Mouse (Mus musculus) intestine, embryonic 15.5 days (tissue): ENCODE measurements around the gene Mns1. TPM values are rescaled to one million over a fixed set of nuclear protein-coding genes. Genes with fewer than 3 reads are reported as not detected.

Experiments used
- ATAC-seq: fragments of 200-750 bp; cut with Nextera tagmentation; 2 replicates; pipeline ENCODE4 v1.8.0; 2017; ENCODE audit warnings: moderate TSS enrichment, moderate library complexity
- H3K27ac ChIP-seq: fragments of 300-500 bp; sonication (generic); 2 replicates; pipeline ENCODE4 v1.5.1; 2015; ENCODE audit warnings: mild to moderate bottlenecking, inconsistent platforms
- H3K27me3 ChIP-seq: fragments of 300-500 bp; sonication (generic); replicated peaks from 2 replicates; pipeline ENCODE4 v1.6.1; 2015; ENCODE audit warnings: inconsistent platforms
- H3K36me3 ChIP-seq: fragments of 300-500 bp; sonication (generic); 2 replicates; pipeline ENCODE4 v1.6.1; 2015; ENCODE audit warnings: inconsistent platforms
- H3K4me1 ChIP-seq: fragments of 300-500 bp; sonication (generic); replicated peaks from 2 replicates; pipeline ENCODE4 v1.6.1; 2015; ENCODE audit warnings: inconsistent platforms
- H3K4me2 ChIP-seq: fragments of 300-500 bp; sonication (generic); replicated peaks from 2 replicates; pipeline ENCODE4 v1.6.1; 2015; ENCODE audit warnings: mild to moderate bottlenecking, inconsistent platforms
- H3K4me3 ChIP-seq: fragments of 300-500 bp; sonication (generic); replicated peaks from 2 replicates; pipeline ENCODE4 v1.5.1; 2015; ENCODE audit warnings: inconsistent platforms
- H3K9ac ChIP-seq: fragments of 300-500 bp; sonication (generic); 2 replicates; pipeline ENCODE4 v1.6.1; 2015; ENCODE audit warnings: inconsistent platforms
- H3K9me3 ChIP-seq: fragments of 300-500 bp; sonication (generic); 2 replicates; pipeline ENCODE4 v1.6.1; 2016; ENCODE audit warnings: inconsistent platforms
- WGBS: fragments of 180-500 bp; shearing (Covaris S2); methylation state at CpG from one replicate; pipeline ENCODE4 v1.1.7; 2015; 5-methylcytosine and 5-hydroxymethylcytosine counted together
- polyA plus RNA-seq: library from polyadenylated mRNA; unstranded; fragments of >200 nt; fragmentation: Nextera tagmentation; extraction: Ambion mirVana; gene quantifications from 2 replicates; pipeline ENCODE4 v1.2.1, GENCODE M21; 2015

Gene Mns1
- polyA plus RNA-seq, 1 experiment from 2014 or later, result 17.4 TPM

DNA sequence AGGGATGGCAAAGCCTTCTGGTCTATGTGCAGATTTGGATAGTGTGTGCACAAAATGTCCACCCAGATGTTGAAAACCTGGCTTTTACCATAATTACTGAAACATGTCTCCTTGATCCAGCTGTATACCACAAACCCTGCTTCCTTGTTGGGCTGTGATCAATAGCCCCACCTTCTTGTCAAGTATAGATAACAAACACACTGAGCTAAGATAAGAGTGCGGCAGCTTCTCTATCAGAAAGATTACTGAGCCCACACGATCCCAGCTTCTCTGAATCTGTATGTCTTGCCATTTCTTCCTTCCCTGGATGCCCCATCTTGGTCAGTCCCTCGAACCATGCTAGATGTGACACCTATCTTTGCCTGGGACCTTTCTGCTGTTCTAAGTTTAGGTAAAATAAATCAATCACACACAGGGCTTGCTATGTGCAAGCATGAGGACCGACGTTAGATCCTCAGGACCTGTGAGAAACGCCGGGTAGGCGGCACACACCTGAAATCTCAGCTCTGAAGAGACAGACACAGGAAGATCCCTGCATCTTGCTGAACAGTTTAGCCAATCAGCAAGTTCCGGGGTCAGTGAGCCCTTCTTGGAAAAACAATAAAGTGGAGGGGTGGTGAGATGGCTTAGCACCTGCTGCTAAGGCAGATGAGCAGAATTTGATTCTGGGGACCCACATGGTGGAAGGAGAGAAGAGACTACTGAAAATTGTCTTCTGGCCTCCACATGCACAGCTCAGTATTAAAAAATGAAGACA lies 31.8 kb upstream of the Mns1 start:
- Histone ChIP-seq H3K4me2 (no peak overlapping the region), H3K9me3 (no peaks in the 10 kb centered on the region), H3K4me3 (no peak overlapping the region), H3K36me3 (no peaks in the 10 kb centered on the region), H3K9ac (no peak overlapping the region), H3K27ac (no peak overlapping the region), H3K27me3 (no peaks in the 10 kb centered on the region), H3K4me1 (0 out of 2 replicates have a peak, but pooled peaks cover 2% of the 10 kb centered on the region)
- ATAC-seq, result no peak
- 78% methylated on average over 9 of the region's 9 CpGs for WGBS

DNA sequence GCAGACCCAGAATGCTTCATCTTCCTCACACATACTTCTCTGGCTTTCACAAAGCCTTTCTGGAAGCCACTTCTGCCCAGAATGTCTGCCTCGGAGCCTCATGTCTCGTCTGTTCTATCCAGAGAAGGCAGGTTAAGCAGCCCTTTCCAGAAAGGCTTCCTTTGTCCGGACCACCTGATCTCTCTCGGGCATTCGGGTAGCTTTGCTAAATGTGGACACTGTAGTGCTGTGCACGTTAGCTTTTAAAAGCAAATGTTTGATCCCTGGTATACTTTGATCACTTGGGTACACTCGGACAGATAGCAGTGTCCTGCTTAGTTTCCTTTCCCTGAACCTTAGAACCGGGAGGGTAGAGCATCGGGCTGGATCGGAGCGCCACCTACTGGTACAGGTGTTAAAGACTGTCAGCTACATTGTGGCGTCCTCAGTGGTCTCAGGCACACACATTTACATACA lies 29.7 kb upstream of the Mns1 start:
- H3K27ac ChIP-seq, result no peak overlapping the region
- H3K4me3 ChIP-seq, result peak overlapping the region; percentile 31
- no peaks in the 10 kb centered on the region for H3K27me3 ChIP-seq
- no peaks in the 10 kb centered on the region for H3K36me3 ChIP-seq
- 0 out of 2 replicates have a peak, but pooled peaks cover 2% of the 10 kb centered on the region for H3K4me1 ChIP-seq
- no peaks in the 10 kb centered on the region for H3K9me3 ChIP-seq
- H3K4me2 ChIP-seq, result peak overlapping the region; percentile 68
- ATAC-seq, result peak; percentile 83
- H3K9ac ChIP-seq, result 0 out of 2 replicates have a peak overlapping the region, but pooled peaks have one; percentile 26
- WGBS, result 11% methylated on average over 12 of the region's 12 CpGs

DNA sequence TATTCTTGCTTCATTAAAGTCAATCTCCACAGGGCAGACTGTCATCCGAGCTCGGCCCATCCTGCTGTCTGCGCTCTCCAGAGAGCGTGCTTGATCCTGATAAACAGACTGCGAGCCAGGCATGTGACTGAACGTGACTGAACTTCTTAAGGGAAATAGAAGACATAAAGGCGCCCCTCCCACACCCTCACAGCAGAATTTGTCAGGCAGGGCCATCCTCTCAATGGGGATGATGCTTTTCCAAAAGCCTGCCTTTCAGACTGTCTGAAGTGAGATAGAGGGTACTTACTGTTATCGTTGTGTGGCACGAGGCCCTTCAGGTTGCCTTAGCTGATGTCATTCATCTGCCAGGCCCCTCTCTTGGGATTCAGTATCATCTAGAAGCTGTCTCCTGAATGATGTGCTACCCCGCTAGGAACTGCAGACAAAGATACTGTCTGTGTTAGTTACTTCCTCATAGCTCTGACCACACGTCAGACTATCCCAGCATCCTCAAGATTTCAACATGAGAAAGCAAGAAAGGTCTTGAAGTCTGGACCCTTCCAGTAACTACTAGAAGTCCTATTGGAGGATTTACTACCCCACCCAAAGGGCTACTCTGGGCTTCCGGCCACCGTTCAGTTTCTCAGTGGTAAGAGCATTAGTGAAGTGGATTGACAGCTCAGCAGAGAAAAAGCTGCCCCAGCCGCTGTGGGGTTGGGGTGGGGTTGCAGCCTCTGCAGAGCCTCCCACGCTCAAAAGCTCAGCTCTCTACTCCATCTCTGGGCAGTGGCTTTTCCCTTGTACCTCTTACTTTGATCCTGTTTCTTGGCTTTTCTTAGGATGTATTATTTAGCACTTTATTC lies 28.2 kb upstream of the Mns1 start:
- ATAC-seq, result peak; percentile 79
- H3K9me3 ChIP-seq, result no peaks in the 10 kb centered on the region
- 0 out of 2 replicates have a peak, but pooled peaks cover 2% of the 10 kb centered on the region for H3K4me1 ChIP-seq
- no peaks in the 10 kb centered on the region for H3K27me3 ChIP-seq
- no peaks in the 10 kb centered on the region for H3K36me3 ChIP-seq
- no peak overlapping the region for H3K9ac ChIP-seq
- H3K4me3 ChIP-seq, result no peak overlapping the region
- 41% methylated on average over 15 of the region's 15 CpGs for WGBS
- no peak overlapping the region for H3K4me2 ChIP-seq
- H3K27ac ChIP-seq, result no peak overlapping the region

DNA sequence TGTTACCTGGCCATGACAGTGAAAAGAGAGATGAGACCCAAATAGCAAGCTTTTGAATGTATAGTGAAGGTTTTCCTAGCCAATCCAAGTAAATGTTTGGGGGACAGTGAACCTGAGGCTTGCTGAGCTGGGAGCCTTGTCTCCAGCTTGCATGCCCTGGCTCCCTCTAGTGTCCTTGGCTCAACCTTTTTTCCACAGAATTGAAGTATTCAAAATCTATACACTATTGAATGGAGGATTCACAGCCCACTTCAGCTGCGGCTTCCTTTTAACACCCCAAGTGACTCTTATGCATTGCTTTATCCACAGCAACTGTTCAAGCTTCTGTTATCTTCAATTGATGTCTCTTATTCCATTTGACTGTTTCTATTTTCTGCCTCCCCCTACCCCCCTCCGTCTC lies 26.1 kb upstream of the Mns1 start:
- no peaks in the 10 kb centered on the region for H3K36me3 ChIP-seq
- 0 out of 2 replicates have a peak, but pooled peaks cover 2% of the 10 kb centered on the region for H3K4me1 ChIP-seq
- no peaks in the 10 kb centered on the region for H3K9me3 ChIP-seq
- H3K4me3 ChIP-seq, result no peak overlapping the region
- ATAC-seq, result no peak
- no peaks in the 10 kb centered on the region for H3K27me3 ChIP-seq
- no peak overlapping the region for H3K9ac ChIP-seq
- H3K4me2 ChIP-seq, result no peak overlapping the region
- H3K27ac ChIP-seq, result no peak overlapping the region
- 91% methylated on average over 2 of the region's 2 CpGs for WGBS

DNA sequence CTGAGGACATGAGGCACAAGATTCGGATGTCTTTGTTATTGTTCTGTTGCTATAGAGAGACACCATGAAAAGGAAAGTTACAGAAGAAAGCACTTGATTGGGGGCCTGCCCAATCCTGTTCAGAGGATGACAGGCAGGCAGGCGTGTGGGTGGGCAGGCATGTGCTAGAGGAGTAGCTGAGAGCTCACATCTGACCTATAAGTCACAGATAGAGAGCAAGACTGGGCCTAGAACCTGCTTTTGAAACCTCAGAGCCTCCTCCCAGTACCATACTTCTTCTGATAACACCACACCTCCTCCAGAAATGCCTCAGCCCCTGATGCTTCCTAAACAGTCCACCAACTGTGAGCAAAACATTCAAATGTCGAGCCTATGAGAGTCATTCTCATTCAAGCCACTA lies 19.4 kb upstream of the Mns1 start:
- no peak overlapping the region for H3K27ac ChIP-seq
- 0 out of 2 replicates have a peak, but pooled peaks cover 10% of the 10 kb centered on the region for H3K4me1 ChIP-seq
- no peak for ATAC-seq
- H3K9me3 ChIP-seq, result no peaks in the 10 kb centered on the region
- H3K4me3 ChIP-seq, result no peak overlapping the region
- no peaks in the 10 kb centered on the region for H3K27me3 ChIP-seq
- 77% methylated on average over 3 of the region's 3 CpGs for WGBS
- H3K4me2 ChIP-seq, result no peak overlapping the region
- no peak overlapping the region for H3K9ac ChIP-seq
- no peaks in the 10 kb centered on the region for H3K36me3 ChIP-seq

DNA sequence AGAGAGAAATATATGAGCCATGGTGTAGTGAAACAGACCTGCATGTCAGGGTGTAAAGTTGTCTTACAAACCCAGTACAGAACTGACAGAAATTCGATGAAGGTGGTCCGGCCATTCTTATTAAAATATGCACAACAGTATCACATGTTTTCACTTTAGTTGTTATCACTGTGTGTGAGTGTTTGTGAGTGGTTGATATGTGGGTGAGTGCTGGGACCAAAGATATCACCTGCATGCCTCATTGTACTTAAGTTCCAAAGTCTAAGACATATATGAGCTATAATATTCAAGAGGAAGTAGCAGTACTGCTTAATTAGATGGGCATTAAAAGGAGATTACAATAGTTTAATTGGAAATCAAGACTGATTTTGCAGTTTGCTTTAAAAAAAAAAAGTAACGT lies 17.3 kb upstream of the Mns1 start:
- WGBS, result 74% methylated on average over 3 of the region's 3 CpGs
- Histone ChIP-seq H3K27me3 (no peaks in the 10 kb centered on the region), H3K27ac (no peak overlapping the region), H3K4me1 (0 out of 2 replicates have a peak, but pooled peaks cover 10% of the 10 kb centered on the region), H3K4me2 (no peak overlapping the region), H3K9ac (no peak overlapping the region), H3K9me3 (no peaks in the 10 kb centered on the region), H3K4me3 (no peak overlapping the region), H3K36me3 (no peaks in the 10 kb centered on the region)
- ATAC-seq, result no peak

DNA sequence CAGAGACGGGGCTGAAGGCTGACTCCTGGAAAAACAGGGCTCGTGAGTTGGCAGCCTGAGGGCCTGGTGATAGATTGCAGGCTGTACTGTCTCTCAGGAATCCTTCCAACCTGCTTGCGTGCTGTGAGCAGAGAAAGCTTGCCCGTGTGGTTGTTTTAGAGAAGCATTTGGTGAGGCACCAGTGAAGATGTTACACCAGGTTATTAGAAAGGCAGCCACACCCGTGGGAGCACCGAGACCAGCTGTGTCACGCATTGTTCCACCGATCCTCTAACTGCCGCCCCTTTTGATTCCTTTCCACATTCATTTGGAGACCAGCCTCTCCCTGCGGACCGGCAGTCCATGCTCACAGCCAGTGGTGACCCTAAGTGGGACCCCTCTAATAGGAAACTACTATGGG lies 15.5 kb upstream of the Mns1 start:
- Histone ChIP-seq H3K4me3 (no peak overlapping the region), H3K36me3 (no peaks in the 10 kb centered on the region), H3K9me3 (no peaks in the 10 kb centered on the region), H3K27ac (no peak overlapping the region), H3K9ac (no peak overlapping the region), H3K27me3 (no peaks in the 10 kb centered on the region), H3K4me1 (0 out of 2 replicates have a peak, but pooled peaks cover 10% of the 10 kb centered on the region), H3K4me2 (no peak overlapping the region)
- 62% methylated on average over 11 of the region's 11 CpGs for WGBS
- no peak for ATAC-seq

DNA sequence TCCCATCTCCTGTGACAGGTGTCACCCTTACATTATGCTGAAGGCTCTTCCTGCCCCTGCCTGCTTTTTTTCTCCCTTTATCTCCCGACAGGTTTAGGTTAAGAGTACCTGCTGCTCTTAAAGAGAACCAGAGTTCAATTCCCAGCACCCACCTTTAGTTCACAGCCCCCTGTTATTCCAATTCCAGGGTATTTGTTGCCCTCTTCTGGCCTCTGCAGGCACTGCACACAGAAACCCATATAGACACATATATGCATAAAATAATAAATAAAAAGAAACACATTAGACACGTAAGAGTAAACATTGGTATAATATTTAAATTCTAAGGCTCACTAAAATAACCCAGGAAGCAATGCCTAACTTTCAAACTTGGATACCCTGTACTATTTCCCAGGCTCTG lies 15.1 kb upstream of the Mns1 start:
- Histone ChIP-seq H3K9ac (no peak overlapping the region), H3K36me3 (no peaks in the 10 kb centered on the region), H3K4me2 (no peak overlapping the region), H3K4me3 (no peak overlapping the region), H3K27ac (no peak overlapping the region), H3K9me3 (no peaks in the 10 kb centered on the region), H3K27me3 (no peaks in the 10 kb centered on the region), H3K4me1 (0 out of 2 replicates have a peak, but pooled peaks cover 10% of the 10 kb centered on the region)
- no peak for ATAC-seq
- 88% methylated on average over 2 of the region's 2 CpGs for whole genome bisulfite sequencing

DNA sequence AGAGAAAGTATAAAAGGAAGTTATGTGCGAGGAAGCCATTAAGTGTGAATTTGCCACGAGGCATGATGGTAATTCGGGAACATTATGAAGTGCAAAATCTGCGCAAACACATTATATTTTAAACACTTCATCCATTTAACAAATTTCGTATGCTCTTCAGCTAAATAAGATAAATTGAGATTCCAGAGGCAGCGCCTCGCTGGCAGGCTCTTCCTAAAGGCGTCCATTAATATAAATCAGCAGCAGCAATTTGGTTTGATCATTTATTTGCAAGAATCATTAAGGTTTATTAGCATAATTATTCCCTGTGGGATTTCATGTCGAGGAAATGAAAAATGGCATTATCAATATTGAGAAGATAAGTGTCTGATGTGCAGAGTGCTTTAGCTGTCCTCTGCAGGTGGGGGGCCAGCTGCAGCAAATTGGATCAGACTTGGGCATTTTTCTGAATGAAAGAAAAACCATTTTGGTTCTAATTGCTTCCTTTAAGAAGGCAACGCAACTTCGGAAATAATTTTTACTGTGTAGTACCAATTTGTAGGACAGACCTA lies 12.4 kb upstream of the Mns1 start:
- WGBS, result 65% methylated on average over 11 of the region's 11 CpGs
- Histone ChIP-seq H3K27ac (no peak overlapping the region), H3K36me3 (no peaks in the 10 kb centered on the region), H3K27me3 (no peaks in the 10 kb centered on the region), H3K4me3 (no peak overlapping the region), H3K4me1 (0 out of 2 replicates have a peak, but pooled peaks cover 10% of the 10 kb centered on the region), H3K4me2 (no peak overlapping the region), H3K9me3 (no peaks in the 10 kb centered on the region), H3K9ac (no peak overlapping the region)
- no peak for ATAC-seq

DNA sequence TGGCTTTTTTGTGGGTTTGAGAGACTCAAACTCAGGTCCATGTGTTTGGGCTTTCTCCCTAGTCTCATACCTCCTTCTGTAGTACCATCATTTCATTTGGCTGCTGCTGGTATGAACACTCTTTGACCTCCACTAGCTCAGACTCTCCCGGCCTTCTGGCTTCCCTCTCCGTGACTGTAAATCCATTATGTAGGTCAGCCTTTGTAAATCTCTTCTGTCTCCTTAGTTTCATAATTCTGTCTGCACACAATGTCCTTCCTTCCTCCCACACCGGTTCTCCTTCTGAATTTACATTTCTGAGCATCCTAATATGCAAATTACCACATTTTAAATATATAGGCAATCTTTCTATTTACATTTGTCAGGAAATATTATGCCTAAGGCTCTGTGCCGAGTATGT lies 9.9 kb upstream of the Mns1 start:
- Histone ChIP-seq H3K27ac (no peak overlapping the region), H3K4me1 (no peaks in the 10 kb centered on the region), H3K9me3 (no peaks in the 10 kb centered on the region), H3K9ac (no peak overlapping the region), H3K4me3 (no peak overlapping the region), H3K36me3 (no peaks in the 10 kb centered on the region), H3K27me3 (no peaks in the 10 kb centered on the region), H3K4me2 (no peak overlapping the region)
- 58% methylated on average over 4 of the region's 4 CpGs for WGBS
- ATAC-seq, result no peak

DNA sequence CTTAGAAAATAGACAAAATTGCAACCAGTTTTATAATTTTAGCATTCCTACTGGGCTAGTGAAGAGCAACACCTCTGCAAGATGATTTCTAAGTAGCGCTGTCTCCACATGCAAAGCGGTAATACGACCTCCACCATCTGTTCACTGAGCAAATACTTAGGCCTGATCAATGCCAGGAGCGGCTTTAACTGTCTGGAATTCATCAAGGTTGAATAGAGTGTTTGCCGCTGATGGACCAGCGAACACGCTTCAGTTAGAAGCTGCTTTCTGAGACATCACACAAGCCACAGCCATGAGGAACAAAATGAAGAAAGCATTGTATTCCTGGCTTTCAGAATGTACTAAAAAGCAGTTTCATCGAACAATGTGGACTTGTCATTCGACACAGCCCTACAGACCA lies 2.9 kb upstream of the Mns1 start:
- H3K27me3 ChIP-seq, result no peaks in the 10 kb centered on the region
- H3K4me3 ChIP-seq, result no peak overlapping the region
- H3K9me3 ChIP-seq, result no peaks in the 10 kb centered on the region
- no peaks in the 10 kb centered on the region for H3K36me3 ChIP-seq
- ATAC-seq, result no peak
- no peak overlapping the region for H3K4me2 ChIP-seq
- no peak overlapping the region for H3K27ac ChIP-seq
- H3K4me1 ChIP-seq, result peaks cover 9% of the 10 kb centered on the region
- H3K9ac ChIP-seq, result no peak overlapping the region
- WGBS, result 62% methylated on average over 9 of the region's 9 CpGs

DNA sequence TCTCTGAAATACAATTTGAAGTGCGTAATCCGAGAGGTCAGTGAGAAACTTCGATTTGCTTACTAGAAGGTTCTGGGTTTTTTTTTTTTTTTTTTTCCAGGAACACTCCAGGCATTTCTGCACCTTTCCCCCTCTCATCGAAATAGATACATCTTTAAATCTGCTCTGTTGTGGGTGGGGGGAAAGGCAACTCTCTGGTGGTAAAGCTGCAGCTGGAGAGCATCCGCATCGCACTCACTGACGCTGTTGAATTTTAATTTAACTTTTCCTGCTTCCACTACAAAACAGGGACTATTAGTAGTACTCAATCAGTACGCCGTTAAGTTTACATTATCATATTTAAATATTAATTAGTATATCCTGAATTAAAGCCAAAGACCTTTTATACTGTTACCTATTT lies 938 bp downstream of the Mns1 start:
- Histone ChIP-seq H3K4me1 (peaks cover 9% of the 10 kb centered on the region), H3K27me3 (no peaks in the 10 kb centered on the region), H3K9ac (peak overlapping the region; percentile 60), H3K4me3 (peak overlapping the region; percentile 66), H3K36me3 (no peaks in the 10 kb centered on the region), H3K9me3 (no peaks in the 10 kb centered on the region), H3K27ac (peak overlapping the region; percentile 32; the same call in 1 of the 2 replicates), H3K4me2 (peak overlapping the region; percentile 99)
- ATAC-seq, result peak; percentile 32
- 1% methylated on average over 9 of the region's 9 CpGs for WGBS
